Mouse (Mus musculus) thymus, postnatal 4 days (tissue): ENCODE results near the gene Als2cr12.
"Not testable (repeated sequence)": the region's sequence is repeated elsewhere in the genome, so short reads cannot be mapped to it uniquely, and the experiment has no call there.

Source experiments
- DNase-seq: peaks from one replicate; pipeline ENCODE4 v3.0.0; 2021

Gene Als2cr12

GRCm38 (mm10) chr1:58717589-58718270, 21.9 kb upstream of the Als2cr12 start:
- DNase-seq, result no peak

GRCm38 (mm10) chr1:58716883-58717220, 21.1 kb upstream of the Als2cr12 start:
- DNase-seq, result peak; percentile 32

GRCm38 (mm10) chr1:58716162-58716882, 20.5 kb upstream of the Als2cr12 start:
- peak; percentile 32 for DNase-seq

GRCm38 (mm10) chr1:58715536-58715935, 19.7 kb upstream of the Als2cr12 start:
- DNase-seq, result no peak

- DNase-seq, result no peak
Observed at GRCm38 (mm10) chr1:58714361-58714760, 18.6 kb upstream of the Als2cr12 start.

GRCm38 (mm10) chr1:58713893-58714231, 18.1 kb upstream of the Als2cr12 start:
- DNase-seq, result peak; percentile 29

- peak; percentile 63 for DNase-seq
Observed at GRCm38 (mm10) chr1:58713081-58713892, 17.5 kb upstream of the Als2cr12 start.

- DNase-seq, result peak; percentile 48
Observed at GRCm38 (mm10) chr1:58712076-58713061, 16.6 kb upstream of the Als2cr12 start.

- DNase-seq, result peak; percentile 82
Observed at GRCm38 (mm10) chr1:58711365-58712016, 15.7 kb upstream of the Als2cr12 start, which contains the start of gene Cflar. Cflar (plus strand) TSS chr1:58711508.

- DNase-seq, result no peak
Observed at GRCm38 (mm10) chr1:58710711-58711364, 15.0 kb upstream of the Als2cr12 start.

GRCm38 (mm10) chr1:58710043-58710442, 14.3 kb upstream of the Als2cr12 start:
- DNase-seq, result not testable (repeated sequence)

GRCm38 (mm10) chr1:58700580-58701162, 4.9 kb upstream of the Als2cr12 start:
- DNase-seq, result not testable (repeated sequence)

- no peak for DNase-seq
Observed at GRCm38 (mm10) chr1:58699988-58700387, 4.2 kb upstream of the Als2cr12 start.

GRCm38 (mm10) chr1:58698781-58699180, 3.0 kb upstream of the Als2cr12 start:
- no peak for DNase-seq

GRCm38 (mm10) chr1:58697607-58698006, 1.8 kb upstream of the Als2cr12 start:
- not testable (repeated sequence) for DNase-seq

- DNase-seq, result no peak
Observed at GRCm38 (mm10) chr1:58693696-58694095, 2.1 kb downstream of the Als2cr12 start.

GRCm38 (mm10) chr1:58691718-58692117, 4.1 kb downstream of the Als2cr12 start:
- not testable (repeated sequence) for DNase-seq

- not testable (repeated sequence) for DNase-seq
Observed at GRCm38 (mm10) chr1:58690834-58691488, 4.8 kb downstream of the Als2cr12 start.

- no peak for DNase-seq
Observed at GRCm38 (mm10) chr1:58690006-58690744, 5.6 kb downstream of the Als2cr12 start.
